Mouse (Mus musculus) regulatory T cell (primary cell): ENCODE data around the gene Pfdn6.

Source experiments
- in situ Hi-C: fragments of 300-600 bp; cut with MboI, MseI; formaldehyde crosslinking; loops from one replicate; pipeline ENCODE4 v1.15.1; 2025; ENCODE audit warnings: high pct_unique_total_duplicates

The Pfdn6 gene

DNA sequence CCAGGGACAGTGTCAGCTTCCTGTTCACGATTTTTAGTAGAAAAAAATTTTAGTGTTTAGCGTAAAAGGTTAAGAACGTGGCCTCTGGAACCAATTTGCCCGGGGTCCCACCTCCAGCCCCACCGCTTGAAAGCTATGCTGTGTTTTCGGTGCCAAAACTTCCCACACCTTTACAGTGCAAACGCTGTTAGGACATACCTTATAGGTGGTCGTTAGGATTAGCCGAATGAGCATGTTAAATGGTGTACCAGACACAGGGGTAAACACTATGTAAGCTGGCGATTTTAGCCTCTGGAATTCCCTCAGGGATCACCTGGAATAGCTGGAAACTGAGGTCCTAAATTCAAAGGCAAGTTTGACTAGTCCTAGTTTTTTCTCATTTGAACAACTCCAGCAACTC, 16.2 kb upstream of the Pfdn6 start:
- in situ Hi-C loops = loop anchor here (5.0 kb wide), 1 partner anchor 66 kb away; the partner anchor contains the start of gene Ring1

DNA sequence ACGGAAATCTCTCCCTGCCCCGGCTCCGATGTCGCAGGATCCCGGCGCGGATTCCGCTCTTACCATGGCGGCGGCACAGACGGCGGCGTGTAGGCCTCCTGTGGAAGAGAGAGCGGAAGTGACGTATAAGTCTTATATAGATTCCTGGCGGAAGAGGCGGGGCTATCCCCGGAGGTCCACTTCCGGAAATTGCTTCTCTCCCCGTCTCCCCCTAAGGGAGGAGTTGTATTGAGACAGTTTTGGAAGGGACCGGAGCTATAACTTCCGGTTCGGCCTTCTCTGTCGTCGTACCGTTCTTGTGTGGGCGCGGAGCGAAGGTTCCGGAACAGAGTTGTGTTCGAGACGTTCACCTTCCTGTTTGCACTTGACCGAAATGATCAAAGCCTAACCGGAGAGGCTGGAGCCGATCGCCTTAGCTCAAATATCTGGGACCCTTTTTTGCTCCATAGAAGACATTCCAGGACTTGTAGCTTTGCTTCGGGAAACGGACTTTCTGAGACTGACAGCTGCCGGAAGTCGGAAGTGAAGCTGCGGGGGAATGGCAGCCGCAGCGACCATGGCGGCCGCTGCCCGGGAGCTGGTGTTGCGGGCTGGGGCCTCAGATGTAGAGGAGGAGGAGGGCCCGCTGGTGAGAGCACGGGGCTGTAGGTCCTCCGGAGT, 15.5 kb upstream of the Pfdn6 start, which contains the start of the genes Vps52 and Rps18:
Vps52 (plus strand) TSS at position 258 of the 660 bp plus-strand sequence.
Rps18 (minus strand) TSS at position 447 of the 660 bp plus-strand sequence.
- in situ Hi-C loops = loop anchor here (5.0 kb wide), 1 partner anchor 67 kb away; the partner anchor contains the start of gene Ring1

GRCm38 (mm10) chr17:33954646-33955554, 14.8 kb upstream of the Pfdn6 start:
- in situ Hi-C loops = loop anchor here (5.0 kb wide), 2 partner anchors 42 to 67 kb away; partner anchors contain the start of gene Ring1

- in situ Hi-C loops = loop anchor here (5.0 kb wide), 1 partner anchor 43 kb away; no protein-coding TSS in a partner anchor
Observed at GRCm38 (mm10) chr17:33953961-33954565, 13.9 kb upstream of the Pfdn6 start.

GRCm38 (mm10) chr17:33953310-33953709, 13.2 kb upstream of the Pfdn6 start:
- in situ Hi-C loops = loop anchor here (5.0 kb wide), 1 partner anchor 44 kb away; no protein-coding TSS in a partner anchor

DNA sequence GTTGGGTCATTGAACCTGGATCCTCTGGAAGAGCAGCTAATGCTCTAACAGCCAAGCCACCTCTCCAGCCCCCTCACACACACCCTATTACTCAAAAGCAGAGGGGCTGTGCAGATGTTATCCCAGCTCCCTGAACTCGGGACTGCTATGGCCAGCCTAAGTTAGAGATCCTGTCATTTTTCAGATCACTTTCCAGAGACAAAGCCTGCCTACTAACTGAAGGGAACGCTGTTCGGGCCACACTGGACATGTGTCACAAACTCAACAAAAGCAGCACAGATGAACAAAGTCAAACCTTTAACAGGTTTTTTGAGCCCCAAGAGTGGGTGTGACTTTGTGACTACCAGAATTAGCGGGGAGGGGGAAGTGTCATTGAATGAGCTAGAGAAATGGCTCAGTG, 12.7 kb upstream of the Pfdn6 start:
- in situ Hi-C loops = loop anchor here (5.0 kb wide), 1 partner anchor 44 kb away; no protein-coding TSS in a partner anchor

- in situ Hi-C loops = loop anchor here (5.0 kb wide), 1 partner anchor 45 kb away; no protein-coding TSS in a partner anchor
Observed at GRCm38 (mm10) chr17:33952015-33952414, 11.9 kb upstream of the Pfdn6 start.

DNA sequence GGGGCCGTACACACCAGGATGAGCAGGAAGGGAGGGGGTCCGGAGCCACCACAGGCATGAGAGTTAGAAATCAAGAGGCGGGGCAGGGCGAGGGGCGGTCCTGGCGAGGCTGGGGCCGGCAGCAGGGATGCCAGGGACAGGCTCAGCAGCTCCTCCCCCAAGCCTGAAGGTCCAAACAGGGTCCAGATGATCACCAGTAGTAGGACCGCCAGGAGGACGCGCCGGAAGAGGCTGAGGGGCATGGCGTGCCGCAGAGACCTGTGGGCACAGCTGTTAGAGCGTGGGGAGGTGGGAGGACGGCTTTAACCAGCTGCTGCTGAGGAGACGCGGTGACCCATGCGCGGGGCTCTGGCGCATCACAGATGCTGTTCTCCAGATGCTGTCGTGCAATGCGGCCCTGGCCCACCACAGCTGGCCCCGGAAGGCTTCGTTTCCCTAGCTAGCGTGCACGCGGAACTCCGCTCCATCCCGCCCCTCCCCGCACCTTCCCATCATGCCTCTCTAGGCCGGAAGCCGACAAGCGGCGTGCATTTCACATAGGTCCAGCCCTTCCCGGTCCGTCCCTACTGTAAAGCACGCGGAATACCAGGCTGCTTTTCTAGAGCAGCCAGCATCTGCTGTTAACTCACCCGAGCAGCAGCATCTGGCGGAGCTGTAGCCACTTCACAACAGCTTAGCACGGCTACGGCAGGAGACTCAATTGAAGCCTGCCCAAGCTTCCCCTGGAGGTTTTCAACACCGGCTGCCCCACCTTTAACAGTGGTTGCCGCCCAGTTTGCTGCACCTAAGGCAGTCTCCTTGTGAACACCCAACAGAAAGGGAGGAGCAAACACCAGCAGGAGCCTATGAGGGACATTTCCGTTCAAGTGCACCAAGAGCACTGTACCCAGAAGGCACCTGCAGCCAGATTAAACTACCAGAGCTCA, 11.1 kb upstream of the Pfdn6 start, which contains the start of gene B3galt4:
B3galt4 (minus strand) TSS at position 468 of the 926 bp plus-strand sequence.
- in situ Hi-C loops = loop anchor here (5.0 kb wide), 1 partner anchor 46 kb away; no protein-coding TSS in a partner anchor

DNA sequence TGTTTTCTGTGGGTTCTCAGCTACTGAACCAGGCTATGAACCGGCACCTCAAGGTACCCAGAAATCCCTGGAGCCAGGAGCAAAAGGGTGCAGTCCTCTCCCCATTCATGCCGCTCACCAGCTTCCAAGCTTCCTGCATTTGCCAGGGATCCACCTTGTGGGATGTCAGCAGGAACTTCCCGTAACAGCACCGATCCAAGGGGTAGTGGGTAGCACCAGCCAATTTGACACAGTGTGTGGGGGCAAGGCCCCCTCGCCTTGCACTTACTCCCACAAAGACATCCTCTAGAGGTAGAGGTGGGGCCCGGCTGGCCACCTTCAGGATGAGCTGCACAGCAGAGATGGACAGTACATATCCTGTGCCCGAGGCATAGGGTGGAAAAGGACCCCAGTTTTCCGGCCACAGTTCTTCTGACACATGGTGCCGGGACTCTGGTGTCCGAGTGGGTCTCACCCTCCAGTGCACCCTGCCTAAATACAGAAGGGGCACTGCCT, 10.0 kb upstream of the Pfdn6 start:
- in situ Hi-C loops = loop anchor here (5.0 kb wide), 1 partner anchor 47 kb away; no protein-coding TSS in a partner anchor

- in situ Hi-C loops = no loop called here
Observed at GRCm38 (mm10) chr17:33948905-33949537, 8.9 kb upstream of the Pfdn6 start.

DNA sequence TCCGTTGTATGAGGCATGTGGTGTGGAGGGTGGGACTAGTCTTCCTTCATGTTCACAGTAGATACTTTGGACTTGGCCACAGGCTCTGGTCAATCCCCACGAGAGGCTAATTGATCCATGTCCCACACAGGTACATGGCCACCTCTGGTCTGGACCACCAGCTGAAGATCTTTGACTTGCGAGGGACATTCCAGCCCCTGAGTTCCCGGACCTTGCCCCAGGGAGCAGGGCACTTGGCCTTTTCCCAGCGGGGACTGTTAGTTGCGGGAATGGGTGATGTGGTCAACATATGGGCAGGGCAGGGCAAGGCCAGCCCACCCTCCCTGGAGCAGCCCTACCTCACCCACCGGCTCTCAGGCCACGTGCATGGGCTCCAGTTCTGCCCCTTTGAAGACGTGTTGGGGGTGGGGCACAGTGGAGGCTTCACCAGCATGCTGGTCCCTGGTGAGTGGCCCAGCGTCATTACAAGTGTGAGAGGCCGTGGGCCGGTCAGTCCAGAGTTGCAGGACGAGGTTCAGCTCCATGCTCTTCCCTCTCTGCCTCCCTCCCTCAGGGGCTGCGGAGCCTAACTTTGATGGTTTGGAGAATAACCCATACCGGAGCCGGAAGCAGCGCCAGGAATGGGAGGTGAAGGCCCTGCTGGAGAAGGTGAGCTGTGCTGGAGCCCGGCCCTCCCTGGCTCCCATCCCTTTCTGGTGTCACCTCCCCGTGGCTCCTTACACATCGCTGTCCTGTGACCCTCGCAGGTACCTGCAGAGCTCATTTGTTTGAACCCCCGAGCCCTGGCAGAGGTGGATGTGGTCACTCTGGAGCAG, 8.2 kb upstream of the Pfdn6 start:
- in situ Hi-C loops = no loop called here

DNA sequence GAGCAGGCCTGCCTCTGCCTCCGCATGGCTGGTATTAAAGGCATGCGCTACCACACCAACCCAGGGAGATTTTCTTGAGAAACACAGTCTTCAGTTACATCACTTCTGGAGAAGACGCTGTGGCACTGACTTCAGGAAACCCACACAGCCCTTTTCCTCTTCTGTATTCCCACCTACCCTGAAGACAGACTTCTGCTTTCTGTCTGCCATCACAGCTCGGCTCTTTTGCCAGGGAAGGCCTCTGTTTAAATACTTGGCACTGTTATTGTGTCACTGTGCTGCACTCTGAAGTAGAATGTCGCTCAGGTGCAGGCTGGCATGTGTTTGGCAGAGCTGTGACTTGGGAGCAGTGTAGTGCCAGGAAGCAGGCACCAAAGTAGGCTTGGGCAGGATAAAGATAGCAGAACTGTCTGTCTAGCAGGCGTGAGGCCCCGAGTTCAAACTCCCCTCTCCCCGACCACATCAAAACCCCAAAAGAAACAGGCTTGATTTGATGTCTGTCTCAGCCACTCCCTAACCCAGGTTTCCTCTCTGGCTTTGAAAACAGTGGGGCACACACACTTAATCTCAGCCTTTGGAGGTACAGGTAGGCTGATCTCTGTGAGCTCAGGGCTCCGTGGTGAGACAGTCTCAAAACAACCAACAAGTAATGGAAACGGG, 7.4 kb upstream of the Pfdn6 start:
- in situ Hi-C loops = no loop called here

- in situ Hi-C loops = no loop called here
Observed at GRCm38 (mm10) chr17:33943454-33943853, 3.3 kb upstream of the Pfdn6 start.

DNA sequence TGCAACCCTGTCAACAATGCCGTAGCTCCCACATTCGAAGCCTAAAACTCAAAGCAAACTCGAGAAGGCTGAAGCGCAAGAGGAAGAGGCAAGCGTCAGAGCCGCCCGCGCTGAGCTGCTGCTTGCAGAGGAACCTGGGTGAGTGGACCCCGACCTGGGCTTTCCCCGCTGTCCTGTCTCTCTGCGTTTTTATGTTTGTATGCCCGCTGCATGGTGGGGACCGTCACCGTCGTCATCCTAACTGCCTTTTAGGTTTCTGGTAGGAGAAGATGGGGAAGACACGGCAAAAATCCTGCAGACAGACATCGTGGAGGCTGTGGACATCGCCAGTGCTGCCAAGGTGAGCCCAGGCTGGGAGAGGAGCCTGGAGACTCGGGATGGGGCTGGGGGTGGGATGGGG, 1.2 kb upstream of the Pfdn6 start:
- in situ Hi-C loops = no loop called here

DNA sequence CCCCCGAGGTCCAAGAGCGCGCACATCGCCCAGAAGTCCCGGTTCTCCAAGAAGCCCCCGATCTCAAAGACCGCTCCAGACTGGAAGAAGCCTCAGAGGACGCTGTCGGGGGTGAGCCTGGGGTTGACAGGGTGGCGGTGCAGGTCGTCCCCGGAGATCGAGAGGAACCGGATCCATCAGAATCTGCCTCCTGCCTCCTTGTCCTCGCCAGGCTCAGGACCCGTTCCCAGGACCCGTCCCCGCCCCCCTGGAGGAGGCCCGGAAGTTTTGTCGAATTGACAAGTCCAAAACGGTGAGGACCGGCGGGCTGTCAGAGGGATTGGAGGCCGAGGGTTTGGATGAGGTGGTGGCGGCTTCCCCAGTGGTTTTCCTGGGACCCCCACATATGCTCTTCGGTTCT, 838 bp upstream of the Pfdn6 start:
- in situ Hi-C loops = no loop called here

DNA sequence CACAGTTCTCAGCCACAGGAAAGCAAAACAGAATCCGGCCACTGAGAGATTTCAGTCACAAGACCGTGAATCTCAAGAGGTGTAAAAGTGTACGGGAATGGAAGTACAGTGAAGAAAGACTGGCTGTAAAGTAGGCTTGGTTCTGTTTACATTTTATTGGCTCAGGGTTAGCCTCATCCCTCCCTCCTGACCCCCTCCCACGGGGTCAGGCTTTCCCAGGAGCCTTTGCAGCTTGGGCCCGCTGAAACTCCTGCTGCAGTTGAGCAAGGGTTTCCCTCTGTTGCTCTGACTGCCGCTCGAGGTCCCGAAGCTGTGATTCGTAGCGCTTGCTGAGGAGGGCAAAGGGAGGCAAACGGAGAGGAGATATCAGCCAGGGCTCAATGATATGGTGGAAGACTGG, 1.4 kb downstream of the Pfdn6 start:
- in situ Hi-C loops = loop anchor here (10.0 kb wide), 1 partner anchor 966 kb away; no protein-coding TSS in a partner anchor

GRCm38 (mm10) chr17:33936993-33937392, 3.1 kb downstream of the Pfdn6 start:
- in situ Hi-C loops = loop anchor here (10.0 kb wide), 1 partner anchor 968 kb away; no protein-coding TSS in a partner anchor

DNA sequence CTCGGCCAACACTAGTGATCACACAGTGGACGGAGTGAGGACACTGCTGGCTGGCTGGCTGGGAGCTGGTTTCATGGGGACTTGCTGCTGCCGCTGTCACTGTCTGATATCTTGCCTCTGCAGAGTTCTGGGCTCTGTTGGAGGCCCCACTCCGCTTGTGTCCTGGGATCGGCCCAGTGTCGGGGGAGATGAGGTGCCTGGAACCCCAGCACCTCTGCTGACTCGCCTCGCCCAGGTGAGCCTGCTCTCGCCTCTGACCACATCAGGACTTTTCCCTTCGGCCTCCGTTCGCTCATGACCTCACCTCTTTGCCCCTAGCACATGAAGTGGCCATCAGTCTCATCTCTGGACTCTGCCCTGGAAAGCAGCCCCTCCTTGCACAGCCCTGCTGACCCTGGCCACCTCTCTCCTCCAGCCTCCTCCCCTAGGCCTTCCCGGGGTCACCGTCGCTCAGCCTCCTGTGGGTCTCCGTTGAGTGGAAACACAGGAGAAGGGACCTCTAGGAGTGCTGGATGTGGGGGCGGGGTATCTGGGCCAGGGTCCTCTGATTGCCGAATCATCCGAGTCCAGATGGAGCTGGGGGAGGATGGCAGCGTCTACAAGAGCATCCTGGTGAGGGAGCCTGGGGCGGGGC, 4.6 kb downstream of the Pfdn6 start:
- in situ Hi-C loops = loop anchor here (10.0 kb wide), 1 partner anchor 969 kb away; no protein-coding TSS in a partner anchor
